Mouse (Mus musculus) Muller cell, postnatal 12 days (primary cell): ENCODE measurements around the gene Atp1b1.

Experiments
- DNase-seq: peaks from one replicate; pipeline ENCODE4 v3.0.0-alpha.2; 2015; ENCODE audit errors: inconsistent ontology term

The Atp1b1 gene

GRCm38 (mm10) chr1:164458245-164458613 is at the start of gene Atp1b1:
Gene Atp1b1 (minus strand): TSS chr1:164458355.
- peak; percentile 83 for DNase-seq

- no peak for DNase-seq
Observed at GRCm38 (mm10) chr1:164505096-164505495, 46.9 kb upstream of the Atp1b1 start.

- no peak for DNase-seq
Observed at GRCm38 (mm10) chr1:164503140-164503730, 45.1 kb upstream of the Atp1b1 start.

- DNase-seq: no peak
Observed at GRCm38 (mm10) chr1:164502231-164502630, 44.1 kb upstream of the Atp1b1 start.

GRCm38 (mm10) chr1:164494741-164495512 is 36.8 kb upstream of the Atp1b1 start:
- DNase-seq: no peak

- DNase-seq: no peak
Observed at GRCm38 (mm10) chr1:164494215-164494614, 36.1 kb upstream of the Atp1b1 start.

- DNase-seq: peak; percentile 76
Observed at GRCm38 (mm10) chr1:164493042-164493705, 35.0 kb upstream of the Atp1b1 start.

- DNase-seq: no peak
Observed at GRCm38 (mm10) chr1:164492476-164492875, 34.3 kb upstream of the Atp1b1 start.

- no peak for DNase-seq
Observed at GRCm38 (mm10) chr1:164489961-164490594, 31.9 kb upstream of the Atp1b1 start.

- no peak for DNase-seq
Observed at GRCm38 (mm10) chr1:164483728-164484127, 25.6 kb upstream of the Atp1b1 start.

GRCm38 (mm10) chr1:164482833-164483232 is 24.7 kb upstream of the Atp1b1 start:
- no peak for DNase-seq

- DNase-seq: no peak
Observed at GRCm38 (mm10) chr1:164481645-164482354, 23.6 kb upstream of the Atp1b1 start.

- no peak for DNase-seq
Observed at GRCm38 (mm10) chr1:164480755-164481644, 22.8 kb upstream of the Atp1b1 start.

- no peak for DNase-seq
Observed at GRCm38 (mm10) chr1:164475895-164476294, 17.7 kb upstream of the Atp1b1 start.

GRCm38 (mm10) chr1:164474778-164475511 is 16.8 kb upstream of the Atp1b1 start:
- DNase-seq: no peak

- no peak for DNase-seq
Observed at GRCm38 (mm10) chr1:164474310-164474709, 16.2 kb upstream of the Atp1b1 start.

GRCm38 (mm10) chr1:164473398-164473797 is 15.2 kb upstream of the Atp1b1 start:
- no peak for DNase-seq

- no peak for DNase-seq
Observed at GRCm38 (mm10) chr1:164471632-164472031, 13.5 kb upstream of the Atp1b1 start.

- no peak for DNase-seq
Observed at GRCm38 (mm10) chr1:164470985-164471384, 12.8 kb upstream of the Atp1b1 start.

- DNase-seq: no peak
Observed at GRCm38 (mm10) chr1:164468329-164468728, 10.2 kb upstream of the Atp1b1 start.
